Mouse (Mus musculus) ovary, postnatal 14 days (tissue): ENCODE data around the gene Zdhhc17.

Experiments used
- DNase-seq: peaks from one replicate; pipeline ENCODE4 v3.0.0; 2022; ENCODE audit warnings: low spot score

Zdhhc17 gene

GRCm38 (mm10) chr10:111009641-111010479 lies at the start of gene Zdhhc17:
Zdhhc17 (minus strand) TSS chr10:111010140.
- DNase-seq: peak; percentile 80

GRCm38 (mm10) chr10:111055770-111056169 lies 45.8 kb upstream of the Zdhhc17 start:
- DNase-seq: no peak

DNA sequence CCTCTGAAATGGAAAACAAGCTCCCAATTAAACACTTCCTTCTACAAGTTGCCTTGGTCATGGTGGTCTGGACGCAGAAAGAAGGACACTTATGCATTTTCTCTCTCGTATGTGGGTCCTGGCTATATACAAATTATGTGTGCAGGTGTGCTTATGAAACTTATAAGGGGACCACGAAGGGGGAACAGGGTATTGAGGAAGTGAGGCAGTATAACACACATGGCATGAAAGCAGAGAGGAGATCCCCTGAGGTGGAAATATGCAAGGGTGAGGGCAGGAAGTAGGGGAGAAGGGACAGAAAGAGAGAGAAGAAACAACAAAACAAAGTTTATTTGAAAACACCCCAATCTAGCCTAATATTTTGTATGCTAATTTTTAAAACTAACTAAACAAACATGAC lies 41.7 kb upstream of the Zdhhc17 start:
- DNase-seq: no peak

- no peak for DNase-seq
Observed at GRCm38 (mm10) chr10:111050511-111050910, 40.6 kb upstream of the Zdhhc17 start.

DNA sequence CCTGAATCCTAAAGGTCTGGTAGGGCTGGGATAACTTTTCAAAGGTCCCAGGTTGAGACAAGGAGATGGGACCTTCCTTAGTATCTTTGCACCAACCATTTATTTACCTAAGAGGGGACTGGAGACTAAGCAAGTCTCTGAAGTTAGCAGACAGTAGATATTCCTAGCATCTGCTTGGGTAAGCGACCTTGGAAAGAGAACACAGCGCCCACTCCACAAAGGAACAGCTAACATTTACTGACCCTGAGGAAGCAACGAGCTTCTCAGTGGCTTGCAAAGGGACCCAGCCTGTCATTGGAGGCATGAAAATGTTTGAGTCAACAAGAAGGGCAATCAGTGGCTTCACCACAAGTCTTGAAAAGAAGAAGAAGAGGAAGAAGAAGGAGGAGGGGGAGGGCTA lies 40.1 kb upstream of the Zdhhc17 start:
- no peak for DNase-seq

GRCm38 (mm10) chr10:111047895-111048294 lies 38.0 kb upstream of the Zdhhc17 start:
- DNase-seq: no peak

DNA sequence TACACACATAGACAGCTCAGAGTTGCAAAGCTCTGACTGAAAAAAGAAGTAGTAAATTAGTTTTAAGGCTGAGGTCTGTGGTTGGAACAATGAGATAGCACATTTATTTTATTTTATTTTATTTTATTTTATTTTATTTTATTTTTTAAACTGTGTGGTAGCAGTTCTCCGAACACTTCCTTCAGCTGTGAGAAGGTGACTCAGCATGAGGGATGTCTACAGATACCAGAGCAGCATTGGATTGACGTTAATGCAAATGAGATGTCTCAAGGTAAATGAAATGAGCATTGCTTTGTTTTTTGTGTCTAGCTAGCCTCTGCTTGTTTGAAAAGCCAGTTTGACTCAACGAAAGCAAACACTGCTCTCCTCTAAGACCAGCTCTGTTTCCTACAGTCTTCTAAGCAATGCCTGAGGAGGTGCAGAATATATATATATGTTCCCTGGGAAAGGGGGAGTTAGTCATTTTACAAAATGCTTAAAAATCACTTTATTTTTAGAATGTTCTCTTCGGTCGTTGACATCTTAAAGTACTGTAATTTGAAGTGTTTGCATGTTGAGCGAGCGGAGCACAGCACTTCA lies 30.2 kb upstream of the Zdhhc17 start:
- no peak for DNase-seq

DNA sequence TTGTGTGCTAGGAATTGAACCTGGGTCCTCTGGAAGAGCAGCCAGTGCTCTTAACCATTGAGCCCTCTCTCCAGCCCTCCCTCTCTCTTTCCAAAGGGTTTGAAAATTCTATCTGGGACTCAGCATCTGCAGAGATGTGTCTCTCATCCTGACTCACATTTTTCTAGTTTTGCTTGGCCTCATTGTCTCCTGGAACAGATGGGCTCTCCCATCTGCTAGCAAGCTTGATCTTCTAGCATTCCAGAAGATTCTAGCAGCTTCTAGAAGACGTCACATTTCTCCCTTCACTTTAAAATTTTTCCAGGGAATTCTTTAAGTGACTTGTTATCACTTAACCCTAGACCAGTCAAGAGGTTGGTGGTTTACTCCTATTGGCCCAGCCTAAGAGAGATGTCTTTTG lies 26.9 kb upstream of the Zdhhc17 start:
- DNase-seq: no peak

GRCm38 (mm10) chr10:111035134-111035533 lies 25.2 kb upstream of the Zdhhc17 start:
- no peak for DNase-seq

GRCm38 (mm10) chr10:111031511-111032365 lies 21.8 kb upstream of the Zdhhc17 start:
- no peak for DNase-seq

DNA sequence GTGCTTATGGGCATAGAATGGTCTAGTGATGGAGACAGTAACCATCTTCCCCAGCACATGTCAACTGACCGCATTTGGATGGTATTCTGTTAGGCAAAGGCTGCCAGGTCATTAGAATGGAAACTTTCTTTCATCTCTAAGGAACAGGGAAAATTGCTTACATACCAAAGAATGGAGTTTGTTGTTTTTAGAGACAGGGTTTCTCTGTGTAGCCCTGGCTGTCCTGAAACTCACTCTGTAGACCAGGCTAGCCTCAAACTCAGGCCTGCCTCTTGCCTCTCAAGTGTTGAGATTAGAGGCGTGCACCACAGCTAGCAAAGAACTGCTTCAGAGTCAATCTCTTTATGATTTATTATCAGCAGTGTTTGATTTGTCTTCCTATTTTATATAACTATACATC lies 20.9 kb upstream of the Zdhhc17 start:
- DNase-seq: no peak

DNA sequence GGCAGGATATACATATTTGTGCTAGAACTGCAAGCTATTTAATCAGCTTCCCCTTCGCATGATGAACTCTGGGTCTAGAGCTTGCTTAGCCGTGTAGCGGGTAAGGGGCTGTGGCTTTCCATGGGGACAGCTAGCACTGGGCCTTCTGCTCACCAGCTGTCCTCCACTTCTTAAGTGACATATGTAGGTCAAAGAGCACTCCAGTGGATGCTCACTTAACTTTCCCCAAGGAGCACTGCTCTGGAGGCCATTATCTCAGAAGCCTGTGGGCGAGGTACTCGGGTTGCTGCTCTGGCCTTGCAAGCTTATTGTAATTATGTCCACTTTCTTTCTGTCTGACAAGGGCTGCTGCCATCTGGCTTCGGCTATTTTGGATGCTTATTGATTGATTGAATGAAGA lies 16.2 kb upstream of the Zdhhc17 start:
- no peak for DNase-seq

- no peak for DNase-seq
Observed at GRCm38 (mm10) chr10:111024746-111025145, 14.8 kb upstream of the Zdhhc17 start.

- no peak for DNase-seq
Observed at GRCm38 (mm10) chr10:111014476-111014875, 4.5 kb upstream of the Zdhhc17 start.

GRCm38 (mm10) chr10:111013265-111013664 lies 3.3 kb upstream of the Zdhhc17 start:
- DNase-seq: no peak

- DNase-seq: no peak
Observed at GRCm38 (mm10) chr10:111012496-111013038, 2.6 kb upstream of the Zdhhc17 start.

- DNase-seq: no peak
Observed at GRCm38 (mm10) chr10:111011226-111011765, 1.4 kb upstream of the Zdhhc17 start.

GRCm38 (mm10) chr10:111010480-111011225 lies 713 bp upstream of the Zdhhc17 start:
- no peak for DNase-seq

DNA sequence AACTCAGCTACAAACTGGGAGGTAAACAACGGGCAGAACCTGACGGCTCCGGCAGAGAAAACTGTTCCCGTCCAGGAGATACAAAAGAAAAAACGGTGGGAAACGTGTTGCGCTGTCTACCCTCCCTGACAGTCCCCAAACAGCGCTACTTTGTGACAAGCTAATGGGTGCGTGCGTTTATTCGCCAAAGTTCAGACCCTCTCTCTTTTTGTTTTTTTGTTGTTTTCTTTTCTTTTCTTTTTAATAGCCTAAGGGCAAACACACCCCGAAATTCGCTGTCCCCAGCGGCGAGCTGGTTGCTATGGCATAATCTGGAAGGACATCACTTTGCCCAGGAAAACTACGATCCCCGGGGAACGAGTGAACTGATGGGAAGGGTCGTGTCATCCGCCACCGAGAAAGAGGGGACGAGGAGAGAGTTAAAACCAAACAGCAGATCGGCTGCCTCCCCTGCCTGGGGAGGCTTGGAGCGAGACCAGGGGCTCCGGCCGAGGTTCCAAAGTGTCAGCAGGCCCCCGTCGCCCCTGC lies 763 bp downstream of the Zdhhc17 start:
- no peak for DNase-seq

DNA sequence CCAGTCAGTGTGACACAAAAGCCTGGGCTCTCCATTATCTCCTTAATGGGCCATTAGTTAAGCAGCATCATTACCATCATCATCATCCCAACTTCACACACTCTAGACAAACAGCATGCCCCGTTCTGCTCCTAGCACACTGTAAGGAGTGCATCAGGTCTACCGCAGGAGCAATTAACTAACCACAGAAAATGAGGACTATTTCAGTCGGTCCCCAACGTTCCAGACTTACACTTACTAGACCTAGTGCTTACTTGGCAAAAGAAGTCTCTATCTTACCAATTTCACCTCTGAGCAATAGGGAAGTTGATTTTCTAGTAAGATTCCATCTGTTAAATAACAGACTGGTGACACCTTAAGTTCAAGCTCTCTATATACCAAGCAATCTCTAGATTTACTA lies 2.3 kb downstream of the Zdhhc17 start:
- DNase-seq: no peak
